Mouse (Mus musculus) c-Kit-positive CD71-positive TER-119-positive erythroid progenitor cells, embryonic 14.5 days (primary cell): ENCODE measurements at regions not wholly inside any gene's neighbourhood (a gene's known extent, or its start where the extent isn't known, plus 50 kb on each side); places are given as distances from the start of the nearest gene placed in this dataset.

Experiments
- DNase-seq: peaks from one replicate; pipeline ENCODE4 v3.0.0-alpha.2; 2013; ENCODE audit warnings: low spot score

DNA sequence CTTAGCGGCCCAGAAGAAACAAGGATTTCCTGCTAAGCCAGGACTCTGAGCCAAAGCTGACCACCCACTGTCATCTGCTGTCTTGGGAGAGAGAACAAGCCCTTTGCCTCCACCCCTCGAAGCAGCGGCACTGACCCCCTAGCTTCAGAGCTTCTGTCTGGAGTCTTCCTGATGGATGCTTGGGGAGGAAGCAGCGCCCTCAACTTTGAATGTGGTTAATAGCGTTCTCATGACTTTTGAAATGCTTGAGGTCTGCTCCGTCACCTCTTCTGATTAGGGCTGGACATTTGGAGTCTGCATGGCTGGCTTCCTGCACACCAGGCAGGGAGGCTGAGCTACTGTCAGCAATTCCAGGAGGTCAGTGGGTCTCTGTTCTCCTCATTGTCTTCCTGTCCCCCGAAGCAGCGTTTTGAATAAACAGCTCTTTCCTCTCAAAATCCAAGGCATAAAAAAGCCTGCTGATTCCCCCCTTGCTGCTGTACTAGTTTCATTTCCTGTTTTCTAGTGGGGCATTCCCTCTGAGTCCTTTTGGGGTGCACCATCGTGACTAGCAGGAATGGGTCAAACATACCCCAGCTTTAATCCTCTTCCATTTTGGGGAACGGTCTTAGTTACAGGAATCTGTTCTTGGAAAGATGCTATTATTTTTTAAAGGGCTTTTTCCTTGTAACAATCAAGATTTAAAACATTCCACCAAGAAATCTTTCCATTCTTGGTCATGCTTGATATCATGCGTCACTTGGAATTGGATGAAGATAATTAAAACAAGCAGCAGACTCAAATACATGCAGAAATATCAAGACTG lies 256.0 kb downstream of the Ankrd16 start:
- DNase-seq = no peak

DNA sequence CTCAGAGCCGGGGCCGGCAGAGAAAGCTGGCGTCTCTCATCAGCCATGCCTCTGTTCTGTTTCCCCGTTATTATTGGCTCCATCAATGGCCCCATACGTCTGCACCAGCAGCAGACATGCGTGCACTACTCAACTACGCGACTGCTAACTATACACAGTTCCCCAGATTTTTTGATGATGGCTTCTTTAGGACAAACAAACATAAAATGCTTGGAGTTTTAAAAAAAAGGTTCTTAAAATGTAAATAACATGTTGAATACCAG lies 256.6 kb downstream of the Ankrd16 start:
- no peak for DNase-seq

DNA sequence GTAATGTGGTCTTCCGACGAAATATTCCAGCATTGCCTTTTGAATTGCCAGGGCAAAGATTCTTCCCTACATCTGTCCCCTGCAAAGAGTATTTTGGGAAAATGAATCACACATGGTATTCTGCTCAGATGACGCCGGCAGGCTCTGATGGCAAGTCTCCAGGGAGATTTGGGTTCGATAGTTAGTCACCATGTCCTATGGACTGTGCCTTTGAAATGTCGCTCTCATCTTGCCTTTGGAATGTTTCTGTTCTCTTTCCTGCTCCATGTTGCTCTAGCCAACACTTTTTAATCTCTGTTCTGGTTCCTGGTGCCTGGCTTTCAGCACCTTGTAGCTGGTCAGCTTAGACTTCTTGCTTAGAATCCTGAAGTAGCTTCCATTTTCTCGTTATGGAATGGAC lies 252.3 kb downstream of the Itga8 start:
- no peak for DNase-seq

DNA sequence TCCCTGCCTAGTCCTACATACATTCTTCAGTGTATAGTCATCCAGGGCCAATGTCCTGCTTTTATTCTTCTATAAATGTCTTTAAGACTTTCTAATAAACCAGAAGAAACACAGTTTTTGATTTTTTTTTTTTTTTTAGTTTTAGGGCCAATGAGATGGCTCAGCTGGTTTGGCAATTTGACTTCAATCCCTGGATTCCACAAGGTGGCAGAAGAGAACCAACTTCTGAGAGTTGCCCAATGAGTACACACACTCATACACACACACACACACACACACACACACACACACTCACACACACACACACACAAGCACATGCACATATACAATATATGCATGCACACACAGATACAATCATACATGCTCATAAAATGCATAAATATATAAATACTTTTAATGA lies 251.8 kb downstream of the Itga8 start:
- no peak for DNase-seq

DNA sequence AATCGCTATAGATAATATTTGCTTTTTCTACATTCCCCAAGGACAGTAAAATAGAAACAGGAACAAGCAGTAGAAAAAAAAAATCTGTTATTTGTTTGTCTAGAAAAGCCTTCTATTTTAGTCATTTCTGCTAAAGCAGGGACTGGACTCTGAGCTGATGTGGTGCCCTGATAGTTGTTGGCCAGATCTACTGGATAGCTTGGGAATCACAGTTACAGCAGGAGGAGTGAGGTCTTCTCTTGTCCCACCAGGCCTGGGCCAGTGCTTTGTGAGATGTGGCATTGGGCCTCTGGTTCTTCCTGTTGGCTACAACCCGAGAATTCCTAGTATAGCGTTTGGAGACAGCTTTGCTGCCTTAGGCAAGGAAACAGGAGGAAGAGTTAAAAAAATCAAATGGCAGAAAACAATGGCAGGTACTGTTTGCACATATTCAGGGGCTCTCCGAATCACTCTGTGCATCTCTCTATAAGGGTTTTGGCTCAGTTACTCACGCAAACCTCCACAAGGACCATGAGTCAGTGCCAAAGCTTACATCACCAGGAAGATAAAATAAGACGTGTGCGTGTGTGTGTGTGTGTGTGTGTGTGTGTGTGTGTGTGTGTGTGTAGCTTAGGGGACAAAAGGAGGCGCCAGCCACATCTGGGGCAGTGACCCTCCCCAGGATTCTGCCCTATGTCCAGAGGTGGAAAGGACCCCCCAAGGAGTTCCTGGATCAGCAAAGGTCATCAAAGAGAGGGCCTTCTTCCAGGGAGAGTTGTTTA lies 248.1 kb downstream of the Itga8 start:
- DNase-seq = no peak

DNA sequence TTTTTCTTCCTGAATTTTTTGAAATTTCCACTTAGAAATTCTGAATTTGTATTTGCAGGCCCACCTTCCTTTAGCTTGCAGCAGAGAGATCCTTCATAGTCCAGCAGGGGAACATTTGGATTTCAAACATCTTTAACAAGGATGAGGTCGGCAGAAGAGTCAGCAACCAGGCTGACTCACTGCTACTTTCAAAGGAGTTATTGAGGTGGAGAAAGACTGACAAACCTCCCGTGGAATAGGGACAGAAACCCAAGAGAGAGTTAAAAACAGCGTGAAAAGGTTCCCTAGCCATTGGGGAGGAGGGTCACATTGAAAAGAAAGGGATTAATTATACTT lies 247.6 kb downstream of the Itga8 start:
- no peak for DNase-seq
